Mouse (Mus musculus) cerebellum, adult 8-10 months (tissue): ENCODE results near the gene Vti1b.
"Not testable (repeated sequence)": the region's sequence is repeated elsewhere in the genome, so short reads cannot be mapped to it uniquely, and the experiment has no call there.

Experiments
- DNase-seq: peaks from one replicate; pipeline ENCODE4 v3.0.0; 2022

Vti1b gene

GRCm38 (mm10) chr12:79172019-79172941, at the start of gene Vti1b:
Gene Vti1b (minus strand): TSS chr12:79172667.
- DNase-seq: peak; percentile 90

- no peak for DNase-seq
Observed at GRCm38 (mm10) chr12:79217511-79217910, 45.0 kb upstream of the Vti1b start.

- DNase-seq: no peak
Observed at GRCm38 (mm10) chr12:79211447-79211846, 39.0 kb upstream of the Vti1b start.

- DNase-seq: peak; percentile 45
Observed at GRCm38 (mm10) chr12:79208703-79209464, 36.4 kb upstream of the Vti1b start, which contains the start of gene Rdh12. Gene Rdh12 (plus strand): TSS chr12:79208914.

GRCm38 (mm10) chr12:79201882-79202281, 29.4 kb upstream of the Vti1b start:
- no peak for DNase-seq

- DNase-seq: no peak
Observed at GRCm38 (mm10) chr12:79197105-79197504, 24.6 kb upstream of the Vti1b start.

GRCm38 (mm10) chr12:79193441-79193840, 21.0 kb upstream of the Vti1b start:
- DNase-seq: peak; percentile 65

- no peak for DNase-seq
Observed at GRCm38 (mm10) chr12:79192193-79192592, 19.7 kb upstream of the Vti1b start, which contains the start of gene Rdh11. Gene Rdh11 (minus strand): TSS chr12:79192293.

- DNase-seq: peak; percentile 62
Observed at GRCm38 (mm10) chr12:79191701-79192100, 19.2 kb upstream of the Vti1b start.

GRCm38 (mm10) chr12:79190931-79191673, 18.6 kb upstream of the Vti1b start:
- peak; percentile 43 for DNase-seq

- not testable (repeated sequence) for DNase-seq
Observed at GRCm38 (mm10) chr12:79185160-79185559, 12.7 kb upstream of the Vti1b start.

GRCm38 (mm10) chr12:79175998-79176397, 3.5 kb upstream of the Vti1b start:
- no peak for DNase-seq

GRCm38 (mm10) chr12:79173721-79174120, 1.3 kb upstream of the Vti1b start:
- no peak for DNase-seq

- no peak for DNase-seq
Observed at GRCm38 (mm10) chr12:79171269-79171995, 1.0 kb downstream of the Vti1b start.

GRCm38 (mm10) chr12:79170421-79170820, 2.0 kb downstream of the Vti1b start:
- no peak for DNase-seq

GRCm38 (mm10) chr12:79169173-79169572, 3.3 kb downstream of the Vti1b start:
- DNase-seq: no peak

- no peak for DNase-seq
Observed at GRCm38 (mm10) chr12:79162876-79163275, 9.6 kb downstream of the Vti1b start.

GRCm38 (mm10) chr12:79149653-79150052, 22.8 kb downstream of the Vti1b start:
- DNase-seq: no peak

- DNase-seq: no peak
Observed at GRCm38 (mm10) chr12:79141384-79141783, 31.1 kb downstream of the Vti1b start.

GRCm38 (mm10) chr12:79140811-79141210, 31.7 kb downstream of the Vti1b start:
- no peak for DNase-seq

- DNase-seq: no peak
Observed at GRCm38 (mm10) chr12:79139417-79139816, 33.0 kb downstream of the Vti1b start.

GRCm38 (mm10) chr12:79138999-79139398, 33.5 kb downstream of the Vti1b start:
- DNase-seq: no peak
